Mouse (Mus musculus) forebrain, embryonic 13.5 days (tissue): ENCODE measurements around the gene Sfpq. TPM values are rescaled to one million over a fixed set of nuclear protein-coding genes. Genes with fewer than 3 reads are reported as not detected.

ENCODE experiments used
- ATAC-seq: fragments of 200-750 bp; cut with Nextera tagmentation; 2 replicates; pipeline ENCODE4 v1.8.0; 2017
- H3K27ac ChIP-seq: fragments of 300-500 bp; sonication (generic); 2 replicates; pipeline ENCODE4 v1.5.1; 2015; ENCODE audit warnings: inconsistent platforms, mild to moderate bottlenecking, moderate library complexity
- H3K27me3 ChIP-seq: fragments of 300-500 bp; sonication (generic); 2 replicates; pipeline ENCODE4 v1.6.1; 2015; ENCODE audit warnings: mild to moderate bottlenecking, inconsistent platforms
- H3K36me3 ChIP-seq: fragments of 300-500 bp; sonication (generic); 2 replicates; pipeline ENCODE4 v1.6.1; 2015; ENCODE audit warnings: mild to moderate bottlenecking, inconsistent platforms; ENCODE audit not compliant: poor library complexity, severe bottlenecking
- H3K4me1 ChIP-seq: fragments of 300-500 bp; sonication (generic); 2 replicates; pipeline ENCODE4 v1.6.1; 2015; ENCODE audit warnings: inconsistent platforms
- H3K4me2 ChIP-seq: fragments of 300-500 bp; sonication (generic); 2 replicates; pipeline ENCODE4 v1.6.1; 2015; ENCODE audit warnings: inconsistent platforms, mild to moderate bottlenecking, moderate library complexity
- H3K4me3 ChIP-seq: fragments of 300-500 bp; sonication (generic); 2 replicates; pipeline ENCODE4 v1.5.1; 2015; ENCODE audit warnings: mild to moderate bottlenecking, inconsistent platforms
- H3K9ac ChIP-seq: fragments of 300-500 bp; sonication (generic); 2 replicates; pipeline ENCODE4 v1.6.1; 2015; ENCODE audit warnings: mild to moderate bottlenecking, inconsistent platforms
- H3K9me3 ChIP-seq: fragments of 300-500 bp; sonication (generic); replicated peaks from 2 replicates; pipeline ENCODE4 v1.6.1; 2016; ENCODE audit warnings: inconsistent platforms
- WGBS: fragments of 180-500 bp; shearing (Covaris S2); methylation state at CpG from one replicate; pipeline ENCODE4 v1.1.7; 2015; 5-methylcytosine and 5-hydroxymethylcytosine counted together
- polyA plus RNA-seq: library from polyadenylated mRNA; unstranded; fragments of >200 nt; fragmentation: Nextera tagmentation; extraction: Ambion mirVana; gene quantifications from 2 replicates; pipeline ENCODE4 v1.2.1, GENCODE M21; 2015

Sfpq gene
- polyA plus RNA-seq, 1 experiment from 2014 or later = 122 TPM

DNA sequence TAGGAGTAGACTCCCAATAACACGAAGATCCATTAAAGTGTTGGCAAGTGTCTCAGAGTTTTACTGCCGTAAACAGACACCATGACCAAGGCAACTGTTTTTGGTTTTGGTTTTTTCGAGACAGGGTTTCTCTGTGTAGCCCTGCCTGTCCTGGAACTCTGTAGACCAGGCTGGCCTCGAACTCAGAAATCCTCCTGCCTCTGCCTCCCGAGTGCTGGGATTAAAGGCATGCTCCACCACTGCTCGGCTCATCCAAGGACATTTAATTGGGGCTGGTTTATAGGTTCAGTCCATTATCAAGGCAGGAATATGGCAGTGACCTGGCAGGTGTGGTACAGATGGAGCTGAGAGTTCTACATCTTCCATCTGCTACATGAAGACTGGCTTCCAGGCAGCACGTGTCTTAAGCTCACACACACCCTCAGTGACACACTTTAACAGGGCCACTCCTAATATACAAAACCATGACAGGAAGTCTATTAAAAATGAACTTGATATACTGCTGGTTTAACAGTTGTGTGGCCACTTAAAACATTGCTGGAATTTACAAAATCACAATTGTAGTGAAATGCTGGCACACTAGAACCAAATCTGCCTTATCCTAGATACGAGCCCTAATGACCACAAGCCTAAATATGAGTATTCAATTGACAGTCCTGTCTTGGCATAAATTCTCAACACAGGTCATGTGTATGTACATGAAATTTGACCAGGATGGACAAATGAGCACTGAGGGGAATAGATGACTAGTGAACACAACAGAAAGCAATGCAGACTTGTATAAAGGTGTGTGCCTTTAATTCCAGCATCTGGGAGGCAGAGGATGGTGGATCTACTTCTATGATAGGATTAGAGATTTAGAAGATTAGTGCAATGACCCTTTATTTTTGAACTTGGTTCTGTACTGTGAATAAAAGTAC is 17.0 kb downstream of the Sfpq start:
- Histone ChIP-seq H3K27me3 (no peaks in the 10 kb centered on the region), H3K4me3 (no peak overlapping the region), H3K27ac (no peak overlapping the region), H3K4me2 (no peak overlapping the region), H3K9ac (no peak overlapping the region), H3K9me3 (no peaks in the 10 kb centered on the region), H3K4me1 (0 out of 2 replicates have a peak, but pooled peaks cover 4% of the 10 kb centered on the region), H3K36me3 (peaks cover 81% of the 10 kb centered on the region)
- ATAC-seq = peak; percentile 19; the same call in 1 of the 2 replicates
- WGBS = 86% methylated on average over 8 of the region's 8 CpGs

DNA sequence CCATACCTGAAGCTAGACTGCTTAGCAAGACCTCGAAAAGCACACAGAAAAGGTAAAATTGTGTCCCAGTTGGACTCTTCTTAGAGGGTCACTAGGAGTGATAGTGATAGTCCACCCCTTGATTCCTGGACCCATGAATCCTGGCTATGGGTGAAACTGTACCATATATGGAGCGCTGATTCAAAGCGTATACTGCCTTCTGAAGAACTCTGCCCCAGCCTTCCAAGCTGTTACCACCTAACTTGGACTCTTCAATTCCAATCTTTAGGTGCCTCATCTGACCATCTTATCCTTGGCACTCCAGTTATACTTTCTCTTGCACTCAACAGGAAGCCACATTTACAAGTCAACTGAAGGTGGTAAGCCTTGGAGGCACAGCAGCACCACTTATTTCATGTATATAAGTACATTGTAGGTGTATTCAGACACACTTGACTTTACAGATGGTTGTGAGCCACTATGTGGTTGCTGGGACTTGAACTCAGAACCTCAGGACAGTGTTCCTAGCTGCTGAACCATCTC is 17.8 kb downstream of the Sfpq start:
- H3K27me3 ChIP-seq = no peaks in the 10 kb centered on the region
- WGBS = 90% methylated on average over 3 of the region's 3 CpGs
- no peak overlapping the region for H3K27ac ChIP-seq
- peaks cover 74% of the 10 kb centered on the region for H3K36me3 ChIP-seq
- no peak for ATAC-seq
- no peak overlapping the region for H3K9ac ChIP-seq
- H3K4me1 ChIP-seq = 0 out of 2 replicates have a peak, but pooled peaks cover 4% of the 10 kb centered on the region
- H3K9me3 ChIP-seq = no peaks in the 10 kb centered on the region
- no peak overlapping the region for H3K4me3 ChIP-seq
- H3K4me2 ChIP-seq = no peak overlapping the region

DNA sequence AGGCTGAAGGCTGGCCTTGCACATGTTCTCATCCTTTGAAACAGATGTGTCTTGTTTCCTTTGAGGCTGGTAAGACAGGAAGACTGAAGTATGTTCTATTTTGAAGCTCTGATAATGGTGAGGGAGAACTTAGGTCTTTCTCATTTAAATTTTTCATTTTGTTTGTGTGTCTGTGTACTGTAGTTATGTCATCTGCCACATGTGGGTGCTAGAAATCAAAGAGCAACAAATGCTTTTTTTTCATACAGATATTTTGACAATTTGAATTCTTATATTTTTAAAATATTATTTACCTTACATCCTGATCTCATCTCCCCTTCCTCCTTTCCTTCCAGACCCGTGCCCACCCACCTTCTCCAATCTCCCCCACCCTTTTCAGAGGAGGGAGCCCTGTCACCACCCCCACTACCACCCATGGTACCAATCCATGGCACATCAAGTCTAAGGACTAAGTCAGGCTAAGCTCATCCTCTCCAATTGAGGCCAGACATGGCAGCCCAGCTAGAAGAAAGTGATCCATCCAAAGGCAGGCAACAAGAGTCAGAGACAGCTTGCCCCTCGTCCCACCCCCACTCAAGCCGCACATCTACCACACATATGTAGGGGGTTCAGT is 18.9 kb downstream of the Sfpq start:
- no peaks in the 10 kb centered on the region for H3K27me3 ChIP-seq
- 73% methylated on average over 3 of the region's 3 CpGs for WGBS
- no peak overlapping the region for H3K4me2 ChIP-seq
- H3K27ac ChIP-seq = no peak overlapping the region
- no peaks in the 10 kb centered on the region for H3K4me1 ChIP-seq
- no peak overlapping the region for H3K9ac ChIP-seq
- H3K36me3 ChIP-seq = peaks cover 69% of the 10 kb centered on the region
- H3K9me3 ChIP-seq = no peaks in the 10 kb centered on the region
- 0 out of 2 replicates have a peak, but pooled peaks have one; percentile 32 for ATAC-seq
- H3K4me3 ChIP-seq = no peak overlapping the region

DNA sequence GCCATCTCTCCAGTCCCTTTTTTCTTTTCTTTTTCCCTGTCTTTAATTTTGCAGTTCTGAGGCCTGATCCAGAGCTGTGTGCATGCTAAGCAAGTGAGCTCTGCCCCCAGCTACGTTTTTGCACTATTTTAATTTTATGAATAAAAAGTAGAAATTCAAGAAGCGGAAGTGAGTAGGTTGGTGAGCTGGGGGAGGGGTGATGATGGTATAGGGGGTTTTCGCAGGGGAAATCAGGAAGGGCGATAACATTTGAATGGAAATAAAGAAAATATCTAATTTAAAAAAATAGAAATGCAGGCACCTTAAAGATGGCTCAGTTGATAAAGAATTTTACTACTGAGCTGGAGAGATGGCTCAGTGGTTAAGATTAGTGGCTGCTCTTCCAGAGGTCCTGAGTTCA is 22.4 kb downstream of the Sfpq start:
- 84% methylated on average over 4 of the region's 4 CpGs for WGBS
- Histone ChIP-seq H3K9ac (no peak overlapping the region), H3K4me2 (no peak overlapping the region), H3K27me3 (no peaks in the 10 kb centered on the region), H3K4me3 (no peak overlapping the region), H3K36me3 (peaks cover 71% of the 10 kb centered on the region), H3K9me3 (no peaks in the 10 kb centered on the region), H3K4me1 (no peaks in the 10 kb centered on the region), H3K27ac (no peak overlapping the region)
- ATAC-seq = no peak

DNA sequence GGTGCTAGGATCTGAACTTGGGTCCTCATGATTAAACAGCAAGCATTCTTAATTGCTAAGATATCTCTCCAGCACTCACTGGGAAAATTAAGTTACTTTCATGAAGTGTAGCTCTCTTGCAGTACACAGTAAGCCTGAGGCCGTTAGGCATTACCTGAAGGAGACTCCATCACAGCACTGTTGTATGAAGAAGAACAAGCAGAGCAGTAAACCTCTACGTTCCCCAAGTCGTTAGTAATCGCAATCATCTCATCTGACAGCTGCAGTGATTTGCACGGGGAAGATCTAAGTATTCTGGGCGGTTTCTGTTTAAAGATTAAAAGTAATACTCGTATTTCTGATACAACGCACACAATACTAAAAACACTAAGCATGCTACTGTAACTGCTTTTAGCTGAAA is 30.0 kb downstream of the Sfpq start:
- no peak overlapping the region for H3K4me2 ChIP-seq
- H3K9ac ChIP-seq = no peak overlapping the region
- H3K4me1 ChIP-seq = no peaks in the 10 kb centered on the region
- no peak for ATAC-seq
- no peaks in the 10 kb centered on the region for H3K9me3 ChIP-seq
- H3K36me3 ChIP-seq = peaks cover 78% of the 10 kb centered on the region
- H3K4me3 ChIP-seq = no peak overlapping the region
- WGBS = 82% methylated on average over 8 of the region's 8 CpGs
- H3K27ac ChIP-seq = no peak overlapping the region
- no peaks in the 10 kb centered on the region for H3K27me3 ChIP-seq

DNA sequence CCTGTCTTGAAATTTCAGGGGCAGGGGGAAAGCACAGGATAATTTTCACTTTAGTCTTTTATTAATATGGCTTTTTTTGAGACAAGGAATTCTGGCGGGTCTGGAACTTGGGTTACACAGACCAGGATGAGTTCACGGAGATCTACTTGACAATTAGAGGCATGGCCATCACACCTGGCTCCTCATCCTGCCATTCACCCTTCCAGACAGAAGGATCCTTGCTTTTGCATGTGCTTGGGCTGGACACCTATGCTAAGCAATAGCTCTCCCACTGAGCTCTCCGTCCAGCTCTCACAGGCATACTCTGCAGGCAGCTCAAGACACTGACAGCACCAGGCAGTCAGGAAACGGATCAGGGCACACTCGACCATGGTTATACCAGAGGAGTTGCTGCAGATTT is 31.9 kb downstream of the Sfpq start:
- WGBS = 90% methylated on average over 5 of the region's 5 CpGs
- no peak overlapping the region for H3K9ac ChIP-seq
- no peak overlapping the region for H3K4me2 ChIP-seq
- H3K27ac ChIP-seq = no peak overlapping the region
- no peak for ATAC-seq
- H3K9me3 ChIP-seq = no peaks in the 10 kb centered on the region
- peaks cover 75% of the 10 kb centered on the region for H3K36me3 ChIP-seq
- no peak overlapping the region for H3K4me3 ChIP-seq
- no peaks in the 10 kb centered on the region for H3K27me3 ChIP-seq
- H3K4me1 ChIP-seq = no peaks in the 10 kb centered on the region

DNA sequence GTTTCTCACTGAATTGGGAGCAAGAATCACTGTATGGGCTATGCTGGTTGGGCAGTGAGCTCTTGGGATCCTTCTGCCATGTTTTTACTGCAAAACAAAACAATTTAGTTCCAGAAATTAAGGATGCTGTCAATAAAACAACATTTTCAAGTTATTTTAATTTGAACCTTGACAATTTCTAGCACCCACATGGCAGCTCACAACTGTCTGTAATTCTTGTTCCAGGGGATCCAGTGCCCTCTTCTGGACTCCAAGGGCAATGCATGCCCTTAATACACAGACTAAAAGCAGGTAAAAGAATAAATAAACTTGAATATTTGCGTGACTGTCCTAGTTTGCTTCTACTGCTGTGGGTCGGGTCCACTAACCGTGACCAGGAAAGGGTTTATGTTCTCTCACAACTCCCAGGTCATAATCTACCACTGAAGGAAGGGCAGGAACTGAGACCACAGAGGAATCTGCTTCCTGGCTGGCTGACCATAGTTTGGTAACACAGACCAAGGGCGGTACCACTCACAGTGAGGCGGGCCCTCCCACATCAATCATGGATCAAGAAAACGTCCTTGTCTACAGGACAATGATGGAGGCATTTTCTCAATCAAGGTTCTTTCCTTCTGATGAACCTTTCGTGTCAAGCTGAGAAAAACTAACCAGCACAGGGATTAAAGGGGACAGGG is 33.5 kb downstream of the Sfpq start:
- Histone ChIP-seq H3K4me3 (no peak overlapping the region), H3K4me2 (no peak overlapping the region), H3K27me3 (no peaks in the 10 kb centered on the region), H3K27ac (no peak overlapping the region), H3K9ac (no peak overlapping the region), H3K4me1 (no peaks in the 10 kb centered on the region), H3K36me3 (peaks cover 65% of the 10 kb centered on the region), H3K9me3 (no peaks in the 10 kb centered on the region)
- ATAC-seq = no peak
- 82% methylated on average over 7 of the region's 7 CpGs for WGBS

DNA sequence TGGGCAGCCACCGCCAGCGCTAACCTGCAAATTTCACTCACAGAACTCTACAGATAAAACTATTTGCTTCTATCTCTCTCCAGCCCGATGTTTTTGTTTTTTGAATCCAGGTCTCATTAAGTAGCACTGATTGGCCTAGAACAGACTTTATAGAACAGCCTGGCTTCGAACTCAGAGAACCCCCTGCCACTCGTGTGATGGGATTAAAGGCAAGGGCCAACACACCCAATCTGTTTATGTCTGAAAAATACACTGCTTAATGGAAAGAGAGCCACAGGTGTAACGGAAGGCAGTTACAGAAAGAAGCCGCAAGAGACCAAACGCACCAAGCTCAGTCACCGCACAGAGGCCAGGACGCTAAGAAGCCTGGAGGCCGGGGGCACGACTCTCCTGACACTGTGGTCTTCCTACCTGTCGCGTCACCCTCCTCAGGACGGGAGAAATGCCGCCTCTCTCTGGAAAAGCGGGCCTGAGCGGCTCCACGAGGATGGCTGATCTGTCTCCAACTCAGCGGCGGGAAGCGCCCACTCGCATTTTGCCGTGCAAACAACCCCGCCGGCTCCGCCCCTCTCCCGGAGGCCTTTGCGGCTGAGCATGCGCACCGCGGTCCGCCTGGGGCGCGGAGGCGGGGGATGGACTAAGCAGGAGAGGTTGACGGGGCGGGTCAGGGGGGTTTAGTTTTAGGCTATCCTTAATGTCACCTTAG is 39.6 kb downstream of the Sfpq start, which contains the start of gene Zmym1:
Gene Zmym1, minus strand, starts transcription at position 568 of the 706 bp plus-strand sequence.
- no peaks in the 10 kb centered on the region for H3K27me3 ChIP-seq
- H3K27ac ChIP-seq = peak within 1 kb of the TSS; percentile 57
- H3K36me3 ChIP-seq = peaks cover 19% of the 10 kb centered on the region
- peak; percentile 93 for ATAC-seq
- peak within 1 kb of the TSS; percentile 88 for H3K4me3 ChIP-seq
- no peaks in the 10 kb centered on the region for H3K9me3 ChIP-seq
- H3K4me1 ChIP-seq = peaks cover 9% of the 10 kb centered on the region; the same call in 1 of the 2 replicates
- H3K4me2 ChIP-seq = peak within 1 kb of the TSS; percentile 78
- 1% methylated on average over 38 of the region's 38 CpGs for WGBS
- peak within 1 kb of the TSS; percentile 89 for H3K9ac ChIP-seq

DNA sequence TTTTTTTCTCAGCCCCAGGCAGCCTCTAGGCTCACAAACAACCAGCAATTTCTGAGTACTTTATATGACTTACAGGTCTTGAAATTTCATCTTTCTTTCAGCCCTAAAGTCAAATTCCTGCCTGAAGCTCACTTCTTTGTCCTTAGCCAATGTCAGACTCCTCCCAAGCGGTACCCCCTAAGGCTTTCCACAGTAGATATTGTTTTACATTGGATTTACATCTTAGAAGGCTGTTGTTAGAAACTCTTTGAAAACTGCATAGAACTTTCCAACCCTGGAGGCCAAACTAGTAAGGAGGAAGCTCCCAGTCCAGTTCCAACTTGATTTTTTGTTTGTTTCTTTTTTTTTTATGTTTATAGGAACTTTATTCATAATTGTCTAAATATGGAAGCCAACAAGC is 42.9 kb downstream of the Sfpq start:
- ATAC-seq = no peak
- 51% methylated on average over 1 of the region's 1 CpGs for WGBS
- H3K9ac ChIP-seq = no peak overlapping the region

DNA sequence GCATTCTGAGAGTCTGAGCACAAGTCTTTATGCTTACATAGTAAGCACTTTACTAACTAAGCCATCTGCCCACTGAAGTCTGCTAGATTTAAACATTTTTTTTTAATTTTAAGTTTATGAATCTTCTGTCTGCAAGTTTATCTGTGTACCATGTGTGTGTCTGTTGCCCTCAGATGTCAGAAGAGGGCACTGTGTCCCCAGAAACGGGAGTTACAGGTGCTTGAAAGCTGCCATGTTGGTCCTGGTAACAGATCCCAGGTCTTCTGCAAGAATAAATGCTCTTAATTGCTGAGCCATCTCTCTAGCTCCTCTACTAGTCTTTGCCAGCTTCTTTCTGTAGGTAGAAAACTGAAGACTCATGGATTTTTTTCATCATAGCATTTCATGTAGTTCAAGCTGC is 53.8 kb downstream of the Sfpq start:
- ATAC-seq = no peak
- Histone ChIP-seq H3K27me3 (no peaks in the 10 kb centered on the region), H3K9me3 (no peaks in the 10 kb centered on the region), H3K4me2 (no peak overlapping the region), H3K27ac (no peak overlapping the region), H3K9ac (no peak overlapping the region), H3K4me3 (no peak overlapping the region), H3K36me3 (no peaks in the 10 kb centered on the region), H3K4me1 (peaks cover 10% of the 10 kb centered on the region)
- 71% methylated on average over 1 of the region's 1 CpGs for WGBS

More for the DNA sequence above, 42.9 kb downstream of the Sfpq start:
- no peak overlapping the region for H3K4me2 ChIP-seq
- H3K36me3 ChIP-seq = no peaks in the 10 kb centered on the region
- no peaks in the 10 kb centered on the region for H3K27me3 ChIP-seq
- H3K4me1 ChIP-seq = peaks cover 9% of the 10 kb centered on the region; the same call in 1 of the 2 replicates
- no peak overlapping the region for H3K27ac ChIP-seq
- no peaks in the 10 kb centered on the region for H3K9me3 ChIP-seq
- H3K4me3 ChIP-seq = no peak overlapping the region

DNA sequence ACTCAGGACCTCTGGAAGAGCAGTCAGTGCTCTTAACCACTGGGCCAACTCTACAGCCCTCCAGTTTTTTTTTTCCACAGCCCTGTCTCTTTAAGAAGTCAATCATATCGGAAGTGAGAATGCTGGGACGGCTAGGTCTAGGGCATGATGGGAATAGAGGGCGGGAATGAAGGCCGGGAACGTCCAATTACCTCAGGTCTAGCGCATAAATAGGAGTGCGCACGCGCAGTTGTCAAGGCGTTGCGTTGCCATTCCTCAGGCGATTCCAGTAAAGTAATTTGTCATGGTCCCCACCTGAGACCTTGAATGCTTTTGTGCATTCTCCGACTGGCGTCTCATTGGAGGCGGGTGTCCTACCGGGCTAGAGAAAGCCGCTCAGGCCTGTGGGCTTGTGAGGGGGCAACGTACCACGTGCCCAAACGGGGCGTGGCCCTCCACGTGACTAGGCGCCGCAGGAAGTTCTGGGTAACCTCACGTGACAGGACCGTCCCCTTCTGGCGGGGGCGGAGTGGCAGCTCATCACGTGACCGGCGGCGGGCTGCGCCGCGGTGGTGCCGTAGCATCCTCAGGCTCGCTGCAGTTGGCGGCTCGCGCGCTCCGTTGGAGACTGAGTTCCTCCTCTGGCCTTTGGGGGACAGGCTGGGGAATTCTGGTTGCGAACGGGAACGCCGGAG is 55.9 kb downstream of the Sfpq start, which contains the start of gene Zmym6:
Gene Zmym6, plus strand, starts transcription at position 509 of the 674 bp plus-strand sequence.
- Histone ChIP-seq H3K4me2 (peak within 1 kb of the TSS; percentile 70), H3K9ac (peak within 1 kb of the TSS; percentile 72), H3K27me3 (no peaks in the 10 kb centered on the region), H3K9me3 (no peaks in the 10 kb centered on the region), H3K4me3 (peak within 1 kb of the TSS; percentile 52), H3K27ac (peak within 1 kb of the TSS; percentile 80), H3K4me1 (peaks cover 10% of the 10 kb centered on the region), H3K36me3 (no peaks in the 10 kb centered on the region)
- peak; percentile 98 for ATAC-seq
- WGBS = under 1% methylated on average over 45 of the region's 46 CpGs
